Mouse (Mus musculus) macrophage (primary cell): ENCODE results near the gene Reep1. TPM values are rescaled to one million over a fixed set of nuclear protein-coding genes. Genes with fewer than 3 reads are reported as not detected.
"Not testable (repeated sequence)": the region's sequence is repeated elsewhere in the genome, so short reads cannot be mapped to it uniquely, and the experiment has no call there.

ENCODE experiments used
- H3K27ac ChIP-seq: fragments of 350-480 bp; formaldehyde crosslinking; 2 replicates; pipeline ENCODE4 v1.9.0; 2021
- H3K36me3 ChIP-seq: fragments of 350-480 bp; formaldehyde crosslinking; 2 replicates; pipeline ENCODE4 v1.9.0; 2021; ENCODE audit errors: inconsistent target
- H3K4me3 ChIP-seq: fragments of 350-480 bp; formaldehyde crosslinking; 2 replicates; pipeline ENCODE4 v1.9.0; 2021; ENCODE audit errors: inconsistent target
- H3K79me2 ChIP-seq: fragments of 350-480 bp; formaldehyde crosslinking; 2 replicates; pipeline ENCODE4 v1.9.0; 2021; ENCODE audit errors: inconsistent target
- WGBS: methylation state at CpG from one replicate; pipeline ENCODE4 v1.1.7; 2026; ENCODE audit warnings: inconsistent platforms; ENCODE audit not compliant: missing documents; 5-methylcytosine and 5-hydroxymethylcytosine counted together
- polyA plus RNA-seq: library from polyadenylated mRNA; stranded (reverse); fragments of 250-400 nt; gene quantifications from 3 replicates; pipeline ENCODE4 v1.2.4, GENCODE M21; 2018; ENCODE audit warnings: inconsistent platforms

Gene Reep1
- polyA plus RNA-seq, 1 experiment from 2014 or later: not detected

- H3K79me2 ChIP-seq: peaks cover 40% of the 10 kb centered on the region
- peak overlapping the region; percentile 97 for H3K4me3 ChIP-seq
- H3K36me3 ChIP-seq: no peaks in the 10 kb centered on the region
- peak overlapping the region; percentile 22; the same call in 1 of the 2 replicates for H3K27ac ChIP-seq
- 12% methylated on average over 3 of the region's 3 CpGs for WGBS
Measured at GRCm38 (mm10) chr6:71823961-71824360, 116.6 kb downstream of the Reep1 start.

- Histone ChIP-seq H3K27ac (no peak within 1 kb of the TSS), H3K4me3 (no peak within 1 kb of the TSS), H3K36me3 (no peaks in the 10 kb centered on the region), H3K79me2 (peaks cover 18% of the 10 kb centered on the region)
- WGBS: 25% methylated on average over 1 of the region's 1 CpGs
Measured at GRCm38 (mm10) chr6:71826869-71827268, 119.5 kb downstream of the Reep1 start, which contains the start of gene Mrpl35. Mrpl35 (minus strand) TSS chr6:71826969.

GRCm38 (mm10) chr6:71829768-71830167, 122.4 kb downstream of the Reep1 start:
- H3K79me2 ChIP-seq: peaks cover 31% of the 10 kb centered on the region
- peak overlapping the region; percentile 73; the same call in 1 of the 2 replicates for H3K4me3 ChIP-seq
- 92% methylated on average over 9 of the region's 9 CpGs for WGBS
- no peaks in the 10 kb centered on the region for H3K36me3 ChIP-seq
- no peak overlapping the region for H3K27ac ChIP-seq

- H3K79me2 ChIP-seq: peaks cover 43% of the 10 kb centered on the region
- under 1% methylated on average over 64 of the region's 64 CpGs for WGBS
- H3K36me3 ChIP-seq: no peaks in the 10 kb centered on the region
- peak within 1 kb of the TSS; percentile 73 for H3K4me3 ChIP-seq
- H3K27ac ChIP-seq: peak within 1 kb of the TSS; percentile 67
Measured at GRCm38 (mm10) chr6:71830690-71831580, 123.6 kb downstream of the Reep1 start, which contains the start of gene Immt. Immt (plus strand) TSS chr6:71831331.

GRCm38 (mm10) chr6:71831581-71831960, 124.2 kb downstream of the Reep1 start:
- 0% methylated on average over 18 of the region's 21 CpGs for WGBS

GRCm38 (mm10) chr6:71836811-71837210, 129.4 kb downstream of the Reep1 start:
- no peaks in the 10 kb centered on the region for H3K36me3 ChIP-seq
- H3K4me3 ChIP-seq: no peak overlapping the region
- H3K79me2 ChIP-seq: peaks cover 100% of the 10 kb centered on the region
- no peak overlapping the region for H3K27ac ChIP-seq
- whole genome bisulfite sequencing: 75% methylated on average over 2 of the region's 2 CpGs

More at GRCm38 (mm10) chr6:71831581-71831960, 124.2 kb downstream of the Reep1 start:
- Histone ChIP-seq H3K79me2 (peaks cover 49% of the 10 kb centered on the region), H3K36me3 (no peaks in the 10 kb centered on the region), H3K4me3 (peak overlapping the region; percentile 73), H3K27ac (peak overlapping the region; percentile 66)

- Histone ChIP-seq H3K79me2 (peaks cover 97% of the 10 kb centered on the region), H3K4me3 (no peak overlapping the region), H3K27ac (no peak overlapping the region), H3K36me3 (no peaks in the 10 kb centered on the region)
Measured at GRCm38 (mm10) chr6:71839815-71840214, 132.5 kb downstream of the Reep1 start.

- WGBS: 100% methylated on average over 1 of the region's 1 CpGs
- Histone ChIP-seq H3K36me3 (no peaks in the 10 kb centered on the region), H3K4me3 (no peak overlapping the region), H3K79me2 (peaks cover 88% of the 10 kb centered on the region), H3K27ac (no peak overlapping the region)
Measured at GRCm38 (mm10) chr6:71840597-71841290, 133.4 kb downstream of the Reep1 start.

GRCm38 (mm10) chr6:71846906-71847305, 139.5 kb downstream of the Reep1 start:
- Histone ChIP-seq H3K79me2 (peaks cover 26% of the 10 kb centered on the region), H3K36me3 (peaks cover 21% of the 10 kb centered on the region; the same call in 1 of the 2 replicates)
- H3K4me3 ChIP-seq, H3K27ac ChIP-seq: not testable (repeated sequence)
- WGBS: 93% methylated on average over 6 of the region's 6 CpGs

Other genes starting within 250 kb of the Reep1 start
- 26.5 to 29.9 TPM (median 26.5 TPM) in 3 replicates for gene Rnf103, start 213.7 kb upstream of the Reep1 start, polyA plus RNA-seq
- gene Chmp3, start 163.8 kb upstream of the Reep1 start, polyA plus RNA-seq: 114 to 245 TPM (median 121 TPM) in 3 replicates
- gene Kdm3a, start 74.6 kb upstream of the Reep1 start, polyA plus RNA-seq: 19.4 to 30.0 TPM (median 25.2 TPM) in 3 replicates
- gene Mrpl35, start 119.4 kb downstream of the Reep1 start, polyA plus RNA-seq: 11.0 to 21.7 TPM (median 19.0 TPM) in 3 replicates
- 63.7 to 112 TPM (median 107 TPM) in 3 replicates for gene Immt, start 123.8 kb downstream of the Reep1 start, polyA plus RNA-seq
- 13.1 to 37.8 TPM (median 34.7 TPM) in 3 replicates for gene Ptcd3, start 201.2 kb downstream of the Reep1 start, polyA plus RNA-seq
- 6.1 to 26.9 TPM (median 16.6 TPM) in 3 replicates for gene Polr1a, start 201.5 kb downstream of the Reep1 start, polyA plus RNA-seq